In the genomic region with DNA sequence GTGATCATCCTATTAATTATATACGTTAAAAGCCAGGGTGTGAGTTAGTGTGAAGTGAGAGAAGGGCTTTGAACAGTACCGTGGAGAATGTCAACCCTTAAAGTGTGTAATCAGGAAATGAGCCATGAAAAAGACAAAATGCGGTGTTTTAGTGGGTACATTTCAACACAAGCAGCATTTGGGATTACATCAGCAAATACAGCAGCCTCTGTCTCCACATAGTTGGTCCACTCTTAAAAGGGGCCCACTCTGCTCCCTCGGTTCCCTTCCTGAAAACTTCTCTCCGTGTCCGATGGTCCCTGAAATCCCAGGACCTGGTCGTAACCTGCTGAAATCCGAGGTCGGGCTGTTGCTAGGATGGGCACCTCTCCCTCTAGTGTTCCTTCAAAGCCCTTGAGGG, we compare ENCODE assay signal across 7 mouse cellular contexts. TPM values are rescaled to one million over a fixed set of nuclear protein-coding genes. Genes with fewer than 3 reads are reported as not detected.
DNase-seq lines count a peak whose midpoint lies in the region; ATAC-seq and TF ChIP-seq lines count a peak whose summit lies in the region.

No protein-coding gene starts in this region.

- H3K4me3 ChIP-seq in spleen, adult 2 months (ENCODE audit: extremely low read depth, insufficient read depth, insufficient read length) = peak overlapping the region; percentile 68
- H3K4me3 ChIP-seq in forebrain, embryonic 13.5 days = peak overlapping the region; percentile 66
- peak overlapping the region; percentile 89 for H3K4me3 ChIP-seq in liver, embryonic 13.5 days (replicated peaks)

- no peaks in the 10 kb centered on the region for H3K9me3 ChIP-seq in forebrain, embryonic 13.5 days (replicated peaks)
- no peaks in the 10 kb centered on the region for H3K9me3 ChIP-seq in liver, embryonic 13.5 days (replicated peaks)

- peak overlapping the region; percentile 76 for H3K9ac ChIP-seq in forebrain, embryonic 13.5 days
- peak overlapping the region; percentile 71 for H3K9ac ChIP-seq in liver, embryonic 13.5 days

- no peak for TF ChIP-seq CTCF in spleen, adult 2 months (IDR thresholded peaks at IDR 0.05; ENCODE audit: extremely low read depth, insufficient read depth, insufficient read length, insufficient replicate concordance)

- peak overlapping the region; percentile 77 for H3K4me2 ChIP-seq in forebrain, embryonic 13.5 days
- peak overlapping the region; percentile 88 for H3K4me2 ChIP-seq in liver, embryonic 13.5 days

- no peak for TF ChIP-seq POLR2A in spleen, adult 2 months (IDR thresholded peaks at IDR 0.05; ENCODE audit: low read depth, low read length)

- 2% methylated on average over 9 of the region's 9 CpGs for WGBS in spleen, adult 2 months
- 4% methylated on average over 9 of the region's 9 CpGs for WGBS in forebrain, embryonic 13.5 days
- WGBS in liver, embryonic 13.5 days (ENCODE audit: insufficient replicate concordance) = 2% methylated on average over 9 of the region's 9 CpGs

- no peak for DNase-seq in spleen, adult 2 months (ENCODE audit: low read depth in 1 of 2, low spot score in 2 of 2)
- no peak for DNase-seq in spleen, postnatal 4 days (ENCODE audit: low spot score in 2 of 2)
- DNase-seq in liver, embryonic 13.5 days = no peak
- no peak for DNase-seq in urinary bladder, adult 18-20 months (ENCODE audit: low spot score in 2 of 2)
- DNase-seq in embryo, embryonic 10.5 days (ENCODE audit: low spot score) = no peak

- ATAC-seq in forebrain, embryonic 13.5 days = no peak; the same call in 1 of the 2 replicates
- no peak for ATAC-seq in liver, embryonic 13.5 days (ENCODE audit: low read depth)
- no peak for ATAC-seq in frontal cortex, adult (ENCODE audit: low TSS enrichment)

- peaks cover 3% of the 10 kb centered on the region; the same call in 1 of the 2 replicates for H3K4me1 ChIP-seq in spleen, adult 2 months (ENCODE audit: control insufficient read depth, insufficient read depth, insufficient read length)
- peaks cover 18% of the 10 kb centered on the region for H3K4me1 ChIP-seq in forebrain, embryonic 13.5 days
- peaks cover 13% of the 10 kb centered on the region for H3K4me1 ChIP-seq in liver, embryonic 13.5 days (replicated peaks)

- peak overlapping the region; percentile 46 for H3K27ac ChIP-seq in spleen, adult 2 months (ENCODE audit: insufficient read depth, low read length)
- H3K27ac ChIP-seq in forebrain, embryonic 13.5 days = peak overlapping the region; percentile 66
- H3K27ac ChIP-seq in liver, embryonic 13.5 days = peak overlapping the region; percentile 67

- H3K36me3 ChIP-seq in spleen, adult 2 months (ENCODE audit: control insufficient read depth, insufficient read depth, low read length) = peaks cover 3% of the 10 kb centered on the region; the same call in 1 of the 2 replicates
- H3K36me3 ChIP-seq in forebrain, embryonic 13.5 days (ENCODE audit: poor library complexity, severe bottlenecking) = peaks cover 23% of the 10 kb centered on the region
- H3K36me3 ChIP-seq in liver, embryonic 13.5 days = peaks cover 23% of the 10 kb centered on the region

- no peaks in the 10 kb centered on the region for H3K27me3 ChIP-seq in spleen, adult 2 months (ENCODE audit: control insufficient read depth, insufficient read depth, low read length)
- no peaks in the 10 kb centered on the region for H3K27me3 ChIP-seq in forebrain, embryonic 13.5 days
- no peaks in the 10 kb centered on the region for H3K27me3 ChIP-seq in liver, embryonic 13.5 days

RNA-seq across cellular contexts. Expression of a gene that starts 0.7 kb away (rescaled TPM):
- 15.1 and 15.4 TPM in 2 replicates for polyA plus RNA-seq in spleen, adult 2 months (2012; rRNA removed)
- polyA plus RNA-seq in forebrain, embryonic 13.5 days (2015; fragmentation: Nextera tagmentation; extraction: Ambion mirVana) = 273 and 277 TPM in 2 replicates
- 89.4 and 104 TPM in 2 replicates for polyA plus RNA-seq in liver, embryonic 13.5 days (2015; fragmentation: Nextera tagmentation; extraction: Ambion mirVana)

RNA-seq across cellular contexts. Expression of a gene that starts 26.9 kb away (rescaled TPM):
- polyA plus RNA-seq in spleen, adult 2 months (2012; rRNA removed) = not detected in 2 replicates
- polyA plus RNA-seq in forebrain, embryonic 13.5 days (2015; fragmentation: Nextera tagmentation; extraction: Ambion mirVana) = not detected in 2 replicates
- polyA plus RNA-seq in liver, embryonic 13.5 days (2015; fragmentation: Nextera tagmentation; extraction: Ambion mirVana) = 0.09 TPM in 1 of 2 replicates, not detected in the other

RNA-seq across cellular contexts. Expression of a gene that starts 47.1 kb away (rescaled TPM):
- polyA plus RNA-seq in spleen, adult 2 months (2012; rRNA removed) = 6.6 and 8.5 TPM in 2 replicates
- polyA plus RNA-seq in forebrain, embryonic 13.5 days (2015; fragmentation: Nextera tagmentation; extraction: Ambion mirVana) = 40.6 and 46.4 TPM in 2 replicates
- polyA plus RNA-seq in liver, embryonic 13.5 days (2015; fragmentation: Nextera tagmentation; extraction: Ambion mirVana) = 26.1 and 32.0 TPM in 2 replicates
